Mouse (Mus musculus): ENCODE measurements around the gene Btc.

Btc gene

DNA sequence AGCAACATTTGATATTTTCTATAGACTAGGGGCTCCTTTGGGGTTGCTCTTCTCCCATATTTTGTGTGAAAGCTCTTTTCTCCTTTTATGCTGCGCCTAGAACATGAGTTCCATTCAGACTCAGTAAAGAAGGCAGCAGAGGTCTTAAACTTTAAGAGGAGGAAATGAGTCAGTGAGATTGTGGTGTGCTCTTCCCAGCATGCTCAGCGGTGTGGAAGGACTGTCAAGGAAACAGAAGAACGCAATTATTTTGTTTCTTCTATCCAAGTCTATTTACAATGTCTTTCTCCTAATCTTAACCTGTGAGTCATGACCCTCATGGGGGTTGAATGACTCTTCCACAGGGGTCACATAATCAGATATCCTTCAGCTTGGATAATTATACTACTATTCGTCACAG, 82.4 kb downstream of the Btc start:
- no peak for DNase-seq

- DNase-seq, result no peak
Observed at GRCm38 (mm10) chr5:91313971-91314370, 88.8 kb downstream of the Btc start.

DNA sequence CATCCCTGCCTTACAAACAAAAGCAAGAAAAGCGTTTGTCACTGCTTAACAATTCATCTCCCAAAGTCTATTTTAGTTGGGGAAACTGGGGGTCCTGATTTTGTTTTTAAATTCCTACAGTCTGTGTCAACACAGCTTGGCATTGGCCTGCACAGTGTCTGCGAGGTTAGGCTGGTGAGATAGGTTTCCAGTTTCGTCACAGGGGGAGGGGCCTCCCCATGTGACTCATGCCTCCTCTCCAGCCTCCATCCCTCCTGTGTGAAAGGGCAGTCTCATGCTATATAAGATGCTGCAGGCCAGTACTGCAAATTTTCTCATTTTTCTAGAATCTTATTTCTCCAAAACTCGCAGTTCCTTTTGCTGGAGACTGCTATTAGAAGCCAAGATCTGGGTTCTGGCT, 91.0 kb downstream of the Btc start:
- DNase-seq, result no peak

- no peak for DNase-seq
Observed at GRCm38 (mm10) chr5:91308576-91308975, 94.2 kb downstream of the Btc start.

DNA sequence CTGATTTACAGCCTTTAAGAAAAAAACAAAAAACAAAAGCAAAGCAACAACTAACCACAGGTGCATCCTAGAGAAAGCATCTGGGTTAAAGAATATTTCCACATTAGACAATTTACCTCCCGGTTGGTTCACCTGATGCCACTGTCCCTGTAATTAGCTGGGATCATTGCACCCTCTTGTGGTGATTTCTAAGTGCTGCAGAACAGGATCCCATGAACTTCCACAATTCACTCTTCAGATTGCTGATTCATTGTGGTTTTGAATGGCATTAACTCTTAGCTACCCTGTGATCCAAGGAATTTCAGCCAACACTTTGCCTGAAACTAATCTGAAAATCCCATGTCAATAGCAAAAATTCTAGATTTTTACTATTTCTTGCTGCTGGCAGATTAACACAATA, 94.9 kb downstream of the Btc start:
- peak; percentile 39 for DNase-seq

Data from cerebellum, adult 8-10 months (tissue).